Mouse (Mus musculus) forebrain, embryonic 14.5 days (tissue): ENCODE data around the gene Ccdc182. TPM values are rescaled to one million over a fixed set of nuclear protein-coding genes. Genes with fewer than 3 reads are reported as not detected.

Experiments used
- ATAC-seq: fragments of 200-750 bp; cut with Nextera tagmentation; 2 replicates; pipeline ENCODE4 v1.8.0; 2017; ENCODE audit warnings: mild to moderate bottlenecking, moderate library complexity
- DNase-seq: peaks from one replicate; pipeline ENCODE4 v3.0.0-alpha.2; 2015; ENCODE audit warnings: low spot score
- H3K27ac ChIP-seq: fragments of 300-500 bp; sonication (generic); 2 replicates; pipeline ENCODE4 v1.5.1; 2014; ENCODE audit warnings: low read depth, mild to moderate bottlenecking, control low read depth, low read length, moderate library complexity
- H3K27me3 ChIP-seq: fragments of 300-500 bp; sonication (generic); replicated peaks from 2 replicates; pipeline ENCODE4 v1.6.1; 2014; ENCODE audit warnings: low read length, control low read depth, mixed read lengths; ENCODE audit not compliant: control insufficient read depth, insufficient read depth
- H3K36me3 ChIP-seq: fragments of 300-500 bp; sonication (generic); 2 replicates; pipeline ENCODE4 v1.6.1; 2014; ENCODE audit warnings: low read length, control low read depth; ENCODE audit not compliant: control insufficient read depth, insufficient read depth
- H3K4me1 ChIP-seq: fragments of 300-500 bp; sonication (generic); 2 replicates; pipeline ENCODE4 v1.6.1; 2014; ENCODE audit warnings: antibody characterized with exemption, low read length, control low read depth; ENCODE audit not compliant: control insufficient read depth, insufficient read depth
- H3K4me2 ChIP-seq: fragments of 300-500 bp; sonication (generic); 2 replicates; pipeline ENCODE4 v1.6.1; 2014; ENCODE audit warnings: mild to moderate bottlenecking, control low read depth, low read length
- H3K4me3 ChIP-seq: fragments of 300-500 bp; sonication (generic); 2 replicates; pipeline ENCODE4 v1.5.1; 2014; ENCODE audit warnings: low read depth, low read length, control low read depth
- H3K9ac ChIP-seq: fragments of 300-500 bp; sonication (generic); 2 replicates; pipeline ENCODE4 v1.6.1; 2014; ENCODE audit warnings: mild to moderate bottlenecking, low read length, control low read depth, moderate library complexity
- H3K9me3 ChIP-seq: fragments of 300-500 bp; sonication (generic); replicated peaks from 2 replicates; pipeline ENCODE4 v1.6.1; 2016; ENCODE audit warnings: low read length, control low read depth, mixed read lengths; ENCODE audit not compliant: control insufficient read depth
- WGBS: fragments of 180-500 bp; shearing (Covaris S2); extraction: QIAGEN DNeasy Blood & Tissue Kit; methylation state at CpG from one replicate; pipeline ENCODE4 v1.1.7; 2014; 5-methylcytosine and 5-hydroxymethylcytosine counted together
- polyA plus RNA-seq: library from polyadenylated mRNA; unstranded; fragments of >200 nt; fragmentation: Nextera tagmentation; extraction: Ambion mirVana; gene quantifications from 2 replicates; pipeline ENCODE4 v1.2.1, GENCODE M21; 2014

The Ccdc182 gene
- polyA plus RNA-seq, 1 experiment from 2014 or later: 0.24 TPM

DNA sequence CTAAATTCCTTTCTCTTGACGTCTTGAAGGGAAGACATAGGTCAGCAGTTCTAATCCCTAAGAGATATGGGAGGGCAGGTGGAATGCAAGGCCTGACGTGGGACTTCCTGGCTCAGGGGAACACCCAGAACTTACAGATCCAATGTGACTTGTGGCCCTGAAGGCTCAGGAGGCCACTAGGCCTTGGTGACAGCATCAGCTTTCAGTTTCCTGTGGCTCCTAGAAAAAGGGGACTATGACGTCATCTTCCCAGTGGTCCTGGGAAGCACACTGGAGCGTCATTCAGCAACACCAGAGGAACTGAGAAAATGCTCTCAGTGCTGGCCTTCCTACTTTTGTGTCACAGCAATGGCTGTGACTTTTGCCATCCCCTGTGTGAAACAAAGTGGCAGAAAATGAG is 2.6 kb upstream of the Ccdc182 start:
- no peak overlapping the region for H3K27ac ChIP-seq
- no peaks in the 10 kb centered on the region for H3K36me3 ChIP-seq
- no peak for DNase-seq
- no peak overlapping the region for H3K9ac ChIP-seq
- peaks cover 15% of the 10 kb centered on the region for H3K4me1 ChIP-seq
- no peaks in the 10 kb centered on the region for H3K9me3 ChIP-seq
- no peak overlapping the region for H3K4me3 ChIP-seq
- no peak overlapping the region for H3K4me2 ChIP-seq
- WGBS: 72% methylated on average over 4 of the region's 4 CpGs
- ATAC-seq: no peak
- H3K27me3 ChIP-seq: no peaks in the 10 kb centered on the region

DNA sequence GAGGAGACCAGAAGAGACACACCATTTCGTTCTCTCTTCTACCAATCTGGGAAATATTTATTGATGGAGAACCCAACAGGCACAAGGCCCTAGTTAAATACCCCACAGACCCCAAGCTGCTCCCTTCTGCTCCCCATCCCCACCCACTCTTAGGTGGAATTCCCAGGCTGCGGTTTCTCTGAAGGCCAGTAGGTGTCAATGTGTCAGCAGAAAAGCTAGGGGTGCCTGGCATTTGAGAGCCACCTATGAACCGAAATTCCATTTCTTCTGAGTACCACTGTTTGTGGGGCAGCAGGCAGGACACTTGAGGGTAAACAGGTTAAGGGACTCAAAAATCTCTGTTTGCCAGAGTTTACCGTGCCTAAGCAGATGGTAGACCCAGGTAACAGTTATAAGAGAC is 2.2 kb upstream of the Ccdc182 start:
- Histone ChIP-seq H3K9ac (no peak overlapping the region), H3K4me1 (peaks cover 15% of the 10 kb centered on the region), H3K27me3 (no peaks in the 10 kb centered on the region), H3K27ac (no peak overlapping the region), H3K36me3 (no peaks in the 10 kb centered on the region), H3K4me2 (no peak overlapping the region), H3K4me3 (no peak overlapping the region), H3K9me3 (no peaks in the 10 kb centered on the region)
- WGBS: 34% methylated on average over 4 of the region's 4 CpGs
- ATAC-seq (no peak), DNase-seq (peak; percentile 75)

- DNase-seq (no peak), ATAC-seq (no peak)
- Histone ChIP-seq H3K9ac (0 out of 2 replicates have a peak overlapping the region, but pooled peaks have one; percentile 5), H3K27ac (no peak overlapping the region), H3K36me3 (no peaks in the 10 kb centered on the region), H3K27me3 (no peaks in the 10 kb centered on the region), H3K4me2 (peak overlapping the region; percentile 34), H3K9me3 (no peaks in the 10 kb centered on the region), H3K4me1 (0 out of 2 replicates have a peak, but pooled peaks cover 3% of the 10 kb centered on the region), H3K4me3 (no peak overlapping the region; the same call in 1 of the 2 replicates)
- 31% methylated on average over 17 of the region's 17 CpGs for WGBS
These were observed 494 bp downstream of the Ccdc182 start for GRCm38 (mm10) chr11:88294394-88294710.

- Histone ChIP-seq H3K4me2 (no peak overlapping the region), H3K4me3 (no peak overlapping the region), H3K27me3 (no peaks in the 10 kb centered on the region), H3K9me3 (no peaks in the 10 kb centered on the region), H3K27ac (no peak overlapping the region), H3K36me3 (no peaks in the 10 kb centered on the region), H3K9ac (no peak overlapping the region), H3K4me1 (0 out of 2 replicates have a peak, but pooled peaks cover 2% of the 10 kb centered on the region)
- DNase-seq (no peak), ATAC-seq (no peak)
- WGBS: 79% methylated on average over 5 of the region's 5 CpGs
These were observed 1.4 kb downstream of the Ccdc182 start for GRCm38 (mm10) chr11:88295298-88295697.

DNA sequence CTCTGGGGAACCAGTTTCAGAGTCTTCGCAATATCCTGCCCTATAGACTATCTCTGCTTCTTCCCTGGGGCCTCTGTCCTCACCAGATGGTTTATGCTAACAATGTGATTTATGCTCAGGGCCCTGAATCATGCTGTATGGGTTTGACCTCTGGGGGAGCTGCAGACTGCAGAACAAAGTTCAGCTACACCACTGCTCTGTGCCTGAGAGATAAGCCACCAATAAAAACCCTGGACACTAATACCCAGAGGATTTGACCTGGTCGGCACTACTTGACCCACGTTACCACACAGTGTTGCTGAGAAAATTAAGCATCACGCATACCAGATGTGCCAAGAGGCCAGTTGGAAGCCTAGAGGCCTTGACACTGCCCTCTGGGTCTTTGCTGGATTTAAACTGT is 3.7 kb downstream of the Ccdc182 start:
- no peak for DNase-seq
- no peaks in the 10 kb centered on the region for H3K9me3 ChIP-seq
- ATAC-seq: no peak
- H3K27ac ChIP-seq: no peak overlapping the region
- no peak overlapping the region for H3K4me2 ChIP-seq
- H3K9ac ChIP-seq: no peak overlapping the region
- WGBS: 81% methylated on average over 4 of the region's 4 CpGs
- no peak overlapping the region for H3K4me3 ChIP-seq
- H3K27me3 ChIP-seq: no peaks in the 10 kb centered on the region
- no peaks in the 10 kb centered on the region for H3K36me3 ChIP-seq
- H3K4me1 ChIP-seq: 0 out of 2 replicates have a peak, but pooled peaks cover 4% of the 10 kb centered on the region

DNA sequence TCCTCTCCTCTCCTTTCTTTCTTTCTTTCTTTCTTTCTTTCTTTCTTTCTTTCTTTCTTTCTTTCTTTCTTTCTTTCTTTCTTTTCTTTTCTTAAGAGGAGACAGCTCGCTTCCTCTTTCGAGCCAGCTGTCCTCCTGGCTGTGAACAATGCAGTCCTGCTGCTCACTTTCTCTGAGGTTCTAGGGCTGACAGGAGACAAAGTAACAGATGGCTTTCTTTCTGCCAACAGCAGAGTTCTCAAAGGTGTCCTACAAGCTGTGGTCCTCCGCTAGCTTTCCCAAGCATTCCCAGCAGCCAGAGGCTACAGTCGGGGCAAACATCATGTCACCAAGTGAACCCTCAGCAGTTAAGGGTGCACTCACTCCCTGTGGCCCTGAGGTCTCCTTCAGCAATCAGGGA is 5.5 kb downstream of the Ccdc182 start:
- H3K4me1 ChIP-seq: 0 out of 2 replicates have a peak, but pooled peaks cover 2% of the 10 kb centered on the region
- ATAC-seq: no peak
- H3K27me3 ChIP-seq: no peaks in the 10 kb centered on the region
- H3K9ac ChIP-seq: no peak overlapping the region
- H3K9me3 ChIP-seq: no peaks in the 10 kb centered on the region
- no peak overlapping the region for H3K27ac ChIP-seq
- H3K36me3 ChIP-seq: no peaks in the 10 kb centered on the region
- no peak overlapping the region for H3K4me3 ChIP-seq
- H3K4me2 ChIP-seq: no peak overlapping the region
- DNase-seq: peak; percentile 44
- WGBS: 42% methylated on average over 4 of the region's 4 CpGs

GRCm38 (mm10) chr11:88301619-88302018 is 7.8 kb downstream of the Ccdc182 start:
- Histone ChIP-seq H3K27ac (no peak overlapping the region), H3K4me2 (no peak overlapping the region), H3K4me1 (0 out of 2 replicates have a peak, but pooled peaks cover 2% of the 10 kb centered on the region), H3K36me3 (no peaks in the 10 kb centered on the region), H3K27me3 (no peaks in the 10 kb centered on the region), H3K9ac (no peak overlapping the region), H3K9me3 (no peaks in the 10 kb centered on the region), H3K4me3 (no peak overlapping the region)
- no peak for ATAC-seq
- WGBS: 57% methylated on average over 6 of the region's 6 CpGs
- DNase-seq: peak; percentile 43

- H3K36me3 ChIP-seq: no peaks in the 10 kb centered on the region
- no peak overlapping the region for H3K4me3 ChIP-seq
- H3K4me2 ChIP-seq: no peak overlapping the region
- H3K27ac ChIP-seq: no peak overlapping the region
- 0 out of 2 replicates have a peak, but pooled peaks cover 3% of the 10 kb centered on the region for H3K4me1 ChIP-seq
- ATAC-seq (no peak), DNase-seq (no peak)
- WGBS: 89% methylated on average over 6 of the region's 6 CpGs
- H3K9ac ChIP-seq: no peak overlapping the region
- no peaks in the 10 kb centered on the region for H3K9me3 ChIP-seq
- H3K27me3 ChIP-seq: no peaks in the 10 kb centered on the region
These were observed 11.9 kb downstream of the Ccdc182 start for GRCm38 (mm10) chr11:88305759-88306158.

DNA sequence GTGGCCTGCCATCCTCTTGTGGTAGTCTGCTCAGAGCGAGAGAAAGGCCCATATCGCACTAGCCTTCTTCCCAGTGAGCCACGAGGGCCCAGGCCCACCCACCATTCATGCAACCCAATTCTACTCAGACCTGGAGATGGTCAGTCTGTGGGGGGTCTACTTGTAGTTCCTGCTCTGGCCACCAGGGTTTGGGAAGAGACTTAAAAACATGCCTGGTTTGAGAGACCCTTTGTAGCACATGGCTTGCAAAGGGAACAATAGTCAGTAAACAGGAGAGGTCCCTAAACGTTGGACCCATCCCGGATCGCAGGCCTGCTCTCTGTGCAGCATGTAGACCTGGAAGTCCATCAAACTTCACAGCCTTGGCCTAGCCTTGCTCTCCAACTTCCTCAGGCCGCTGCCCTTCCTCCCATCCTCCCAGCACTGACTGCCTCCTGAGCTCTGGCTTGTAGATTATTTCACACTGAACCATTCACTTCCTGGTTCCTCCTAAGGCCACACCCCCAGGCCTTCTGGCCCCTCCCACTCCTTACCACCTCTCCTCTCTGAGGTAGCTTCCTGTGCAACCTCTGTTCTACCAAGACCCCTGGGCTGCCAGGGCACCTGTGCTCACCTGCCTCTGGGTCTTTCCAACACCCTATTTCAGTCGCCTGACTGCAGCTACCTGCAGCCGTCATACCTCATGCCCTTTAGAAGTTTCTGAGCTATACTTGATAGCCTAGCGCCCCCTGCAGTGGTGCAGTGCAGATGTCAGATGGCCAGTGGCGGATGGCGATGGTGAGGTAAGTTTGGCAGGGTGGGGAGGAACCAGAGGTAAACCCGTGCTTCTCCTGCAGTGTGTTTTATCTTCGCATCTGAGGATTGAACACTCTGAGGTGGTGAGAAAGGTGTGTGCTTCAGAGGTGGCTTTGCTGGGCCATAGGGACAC is 14.0 kb downstream of the Ccdc182 start:
- no peaks in the 10 kb centered on the region for H3K27me3 ChIP-seq
- 85% methylated on average over 14 of the region's 14 CpGs for WGBS
- peaks cover 8% of the 10 kb centered on the region; the same call in 1 of the 2 replicates for H3K4me1 ChIP-seq
- no peaks in the 10 kb centered on the region for H3K36me3 ChIP-seq
- H3K4me2 ChIP-seq: no peak overlapping the region
- H3K9me3 ChIP-seq: no peaks in the 10 kb centered on the region
- H3K9ac ChIP-seq: no peak overlapping the region
- ATAC-seq (no peak), DNase-seq (no peak)
- no peak overlapping the region for H3K4me3 ChIP-seq
- H3K27ac ChIP-seq: no peak overlapping the region
